Mouse (Mus musculus): ENCODE measurements around the gene Arl10.

GRCm38 (mm10) chr13:54582126-54582525 is 7.3 kb downstream of the Arl10 start:
- TF ChIP-seq POLR2A (IDR thresholded peaks at IDR 0.05; ENCODE audit: control insufficient read depth, extremely low read depth, insufficient read depth, low read length, poor library complexity), result no peak
- TF ChIP-seq CTCF (IDR thresholded peaks at IDR 0.05; ENCODE audit: borderline replicate concordance, control insufficient read depth, extremely low read depth, insufficient read depth, low read length, poor library complexity), result no peak

All from thymus, adult 2 months (tissue).